16 mouse cellular contexts compared by ENCODE assay signal in the genomic region with DNA sequence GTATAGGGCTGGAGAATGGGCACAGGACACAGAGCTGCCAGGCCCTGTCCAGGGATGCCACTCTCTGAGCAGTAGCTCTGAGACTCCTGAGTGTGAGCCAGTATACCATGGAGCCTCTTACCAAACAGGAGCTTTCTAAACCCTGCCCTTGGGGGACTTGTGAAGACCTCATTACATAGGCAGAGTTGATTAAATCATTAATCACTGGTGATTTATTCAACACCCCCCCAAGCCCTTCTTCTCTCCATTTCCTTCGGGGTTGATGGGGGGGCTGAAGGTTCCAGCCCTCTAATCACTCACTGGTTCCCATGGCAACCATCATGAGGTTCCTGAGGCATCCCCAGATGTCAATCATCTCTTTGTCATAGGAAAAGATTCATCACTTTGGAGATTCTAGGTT.
DNase-seq lines count a peak whose midpoint lies in the region; ATAC-seq lines count a peak whose summit lies in the region.
"Had no signal": no experiment of that assay in that cellular context is flagged by ENCODE, and none has a peak within 500 bp of the region (broad histone marks: within the 10 kb centered on the region; RNA-seq: fewer than 3 reads in every experiment).

No protein-coding gene starts in this region.

- H3K4me1 ChIP-seq in neural tube, embryonic 11.5 days (ENCODE audit: control insufficient read depth, insufficient read depth, low read length), result peaks cover 4% of the 10 kb centered on the region
- H3K4me1 ChIP-seq in hindbrain, embryonic 12.5 days, result peaks cover 27% of the 10 kb centered on the region
- peaks cover 17% of the 10 kb centered on the region for H3K4me1 ChIP-seq in midbrain, embryonic 12.5 days
- no peaks in the 10 kb centered on the region; the same call in 1 of the 2 replicates for H3K4me1 ChIP-seq in liver, embryonic 12.5 days

- H3K4me2 ChIP-seq in neural tube, embryonic 11.5 days (ENCODE audit: low read depth), result no peak overlapping the region
- no peak overlapping the region for H3K4me2 ChIP-seq in hindbrain, embryonic 12.5 days (replicated peaks)
- no peak overlapping the region for H3K4me2 ChIP-seq in midbrain, embryonic 12.5 days (replicated peaks)
- H3K4me2 ChIP-seq in liver, embryonic 12.5 days, result no peak overlapping the region
- H3K4me2 ChIP-seq: embryonic facial prominence, embryonic 15.5 days; limb, embryonic 15.5 days had no signal

- no peak; the same call in 1 of the 2 replicates for ATAC-seq in neural tube, embryonic 11.5 days (ENCODE audit: insufficient read depth, low FRiP score, low TSS enrichment)
- peak; percentile 76 for ATAC-seq in hindbrain, embryonic 12.5 days (ENCODE audit: low FRiP score)
- ATAC-seq in midbrain, embryonic 12.5 days (ENCODE audit: low FRiP score, low read depth), result peak; percentile 44
- no peak for ATAC-seq in liver, embryonic 12.5 days
- ATAC-seq: liver, postnatal 0 days had no signal

- WGBS in neural tube, embryonic 11.5 days, result 48% methylated on average over 1 of the region's 1 CpGs
- WGBS in hindbrain, embryonic 12.5 days, result 19% methylated on average over 1 of the region's 1 CpGs
- 23% methylated on average over 1 of the region's 1 CpGs for WGBS in midbrain, embryonic 12.5 days
- 47% methylated on average over 1 of the region's 1 CpGs for WGBS in liver, embryonic 12.5 days (ENCODE audit: insufficient replicate concordance)

- H3K27ac ChIP-seq in neural tube, embryonic 11.5 days (ENCODE audit: low read depth, low read length), result no peak overlapping the region
- H3K27ac ChIP-seq in hindbrain, embryonic 12.5 days, result peak overlapping the region; percentile 67; the same call in 1 of the 2 replicates
- H3K27ac ChIP-seq in midbrain, embryonic 12.5 days (replicated peaks), result 0 out of 2 replicates have a peak overlapping the region, but pooled peaks have one; percentile 52
- no peak overlapping the region for H3K27ac ChIP-seq in liver, embryonic 12.5 days
- H3K27ac ChIP-seq: embryonic facial prominence, embryonic 15.5 days; limb, embryonic 15.5 days had no signal

- no peaks in the 10 kb centered on the region for H3K36me3 ChIP-seq in neural tube, embryonic 11.5 days (ENCODE audit: control insufficient read depth, insufficient read depth, low read length)
- no peaks in the 10 kb centered on the region for H3K36me3 ChIP-seq in hindbrain, embryonic 12.5 days
- H3K36me3 ChIP-seq in midbrain, embryonic 12.5 days, result no peaks in the 10 kb centered on the region
- no peaks in the 10 kb centered on the region for H3K36me3 ChIP-seq in liver, embryonic 12.5 days
- H3K36me3 ChIP-seq: embryonic facial prominence, embryonic 15.5 days; limb, embryonic 15.5 days had no signal

- peak; percentile 27 for DNase-seq in neural tube, embryonic 11.5 days (ENCODE audit: low spot score)
- no peak for DNase-seq in neural tube, embryonic 10.5 days (ENCODE audit: extremely low spot score, low spot score)
- no peak for DNase-seq in lung, postnatal 36 days
- DNase-seq in gastrocnemius, adult 18-20 months (ENCODE audit: low spot score), result no peak
- DNase-seq: adrenal gland, postnatal 25 days; cerebellum, adult 8-10 months; gastrocnemius, postnatal 10 days; kidney, postnatal 4 days; liver, postnatal 0 days; spleen, adult 18-20 months; thymus, adult 2 months had no signal

- H3K4me3 ChIP-seq in neural tube, embryonic 11.5 days (ENCODE audit: low read depth, low read length), result no peak overlapping the region
- no peak overlapping the region for H3K4me3 ChIP-seq in hindbrain, embryonic 12.5 days
- no peak overlapping the region for H3K4me3 ChIP-seq in midbrain, embryonic 12.5 days
- no peak overlapping the region for H3K4me3 ChIP-seq in liver, embryonic 12.5 days
- H3K4me3 ChIP-seq: embryonic facial prominence, embryonic 15.5 days; limb, embryonic 15.5 days had no signal

- H3K9ac ChIP-seq in neural tube, embryonic 11.5 days (ENCODE audit: low read length), result no peak overlapping the region
- no peak overlapping the region for H3K9ac ChIP-seq in hindbrain, embryonic 12.5 days
- H3K9ac ChIP-seq in midbrain, embryonic 12.5 days (replicated peaks), result no peak overlapping the region
- no peak overlapping the region for H3K9ac ChIP-seq in liver, embryonic 12.5 days
- H3K9ac ChIP-seq: embryonic facial prominence, embryonic 15.5 days; limb, embryonic 15.5 days; liver, postnatal 0 days had no signal

- H3K27me3 ChIP-seq in neural tube, embryonic 11.5 days (ENCODE audit: control insufficient read depth, insufficient read depth, low read length), result no peaks in the 10 kb centered on the region
- H3K27me3 ChIP-seq in hindbrain, embryonic 12.5 days, result no peaks in the 10 kb centered on the region
- no peaks in the 10 kb centered on the region for H3K27me3 ChIP-seq in midbrain, embryonic 12.5 days
- no peaks in the 10 kb centered on the region for H3K27me3 ChIP-seq in liver, embryonic 12.5 days (replicated peaks)
- H3K27me3 ChIP-seq: embryonic facial prominence, embryonic 15.5 days; limb, embryonic 15.5 days had no signal

- no peaks in the 10 kb centered on the region for H3K9me3 ChIP-seq in neural tube, embryonic 11.5 days (ENCODE audit: control insufficient read depth, low read length)
- H3K9me3 ChIP-seq in hindbrain, embryonic 12.5 days (replicated peaks), result no peaks in the 10 kb centered on the region
- no peaks in the 10 kb centered on the region for H3K9me3 ChIP-seq in midbrain, embryonic 12.5 days
- 0 out of 2 replicates have a peak, but pooled peaks cover 4% of the 10 kb centered on the region for H3K9me3 ChIP-seq in liver, embryonic 12.5 days (replicated peaks)
- H3K9me3 ChIP-seq: embryonic facial prominence, embryonic 15.5 days; limb, embryonic 15.5 days had no signal

Comparison
In these comparisons a context has a peak if more than half of its experiments do, and no peak if none do; other contexts are left out.
1. ATAC-seq: peak in hindbrain, embryonic 12.5 days (single experiment) and midbrain, embryonic 12.5 days (single experiment); none in neural tube, embryonic 11.5 days (single experiment) and liver, embryonic 12.5 days (single experiment).
2. H3K27ac ChIP-seq: peak in hindbrain, embryonic 12.5 days (single experiment) and midbrain, embryonic 12.5 days (single experiment); none in neural tube, embryonic 11.5 days (single experiment) and liver, embryonic 12.5 days (single experiment).